Mouse (Mus musculus): ENCODE data around the gene Ogfod1.

The Ogfod1 gene

DNA sequence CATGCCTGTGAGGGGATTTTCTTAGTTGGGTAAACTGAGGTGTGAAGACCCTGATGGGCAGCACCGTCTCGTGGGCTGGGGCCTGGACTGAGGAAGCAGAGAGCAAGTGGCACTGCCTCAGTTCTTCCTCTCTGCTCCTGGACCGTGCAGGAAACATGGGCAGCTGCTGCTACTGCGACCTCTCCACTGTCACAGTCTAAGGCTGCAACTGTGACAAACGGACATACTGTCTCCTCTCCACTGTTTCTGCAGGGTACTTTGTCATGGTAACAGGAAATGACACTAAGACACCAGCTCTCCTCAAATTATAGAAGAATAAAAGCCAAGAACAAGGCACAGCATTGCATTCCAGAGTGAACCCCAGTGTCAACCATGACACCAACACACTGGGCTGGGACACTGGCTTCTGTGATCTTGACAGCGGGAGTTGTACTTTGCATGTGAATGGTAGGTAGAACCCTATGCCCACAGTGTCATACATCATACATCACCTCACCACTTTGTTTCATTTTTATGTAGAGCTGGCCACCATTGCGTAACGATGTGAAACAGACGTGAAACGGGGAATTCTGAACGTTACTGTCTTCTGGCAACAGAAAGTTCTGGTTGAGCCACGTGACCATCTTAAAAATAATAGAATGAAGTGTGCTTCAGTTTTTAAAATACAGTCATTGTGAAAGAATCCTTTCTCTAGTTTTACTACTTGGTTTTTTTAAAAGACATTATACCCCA lies 39.6 kb downstream of the Ogfod1 start:
- no peak for DNase-seq

DNA sequence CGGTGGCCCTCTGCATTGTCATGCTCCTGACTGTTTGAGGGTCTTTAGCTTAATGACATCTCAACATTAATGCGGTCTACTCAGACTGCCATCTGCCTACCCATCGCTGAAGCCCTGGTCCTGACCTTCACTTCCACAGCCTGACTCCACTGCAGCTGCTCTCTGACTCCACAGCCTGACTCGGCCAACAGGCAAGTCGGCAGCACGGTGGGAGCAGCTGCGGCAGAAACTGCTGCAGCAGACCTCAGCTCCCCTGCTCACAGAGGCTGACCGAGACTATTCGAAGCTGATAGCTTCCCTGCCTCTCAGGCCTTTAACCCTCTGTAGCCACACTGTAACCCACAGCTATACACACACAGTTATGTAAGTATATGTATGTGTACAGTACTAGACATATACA lies 51.0 kb downstream of the Ogfod1 start:
- no peak for DNase-seq

DNA sequence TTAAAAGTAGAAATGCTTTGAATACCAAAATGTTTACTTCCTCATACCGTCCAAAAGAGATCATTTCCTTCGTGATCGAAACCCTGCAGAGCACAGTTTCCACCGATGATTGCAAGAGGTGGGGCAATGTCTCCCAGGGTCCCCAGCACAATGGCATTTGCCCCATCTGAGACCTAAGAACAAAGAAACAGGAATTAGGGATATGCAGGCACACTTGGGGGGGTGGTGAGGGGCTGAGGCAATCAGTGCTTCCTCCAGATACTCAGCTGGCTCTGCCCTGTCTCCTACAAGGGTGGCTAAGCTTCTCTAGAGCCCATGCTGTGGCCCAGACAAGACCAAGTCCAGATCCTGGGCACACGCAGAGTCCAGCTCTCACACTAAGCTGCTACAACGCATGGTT lies 52.7 kb downstream of the Ogfod1 start:
- DNase-seq: no peak

DNA sequence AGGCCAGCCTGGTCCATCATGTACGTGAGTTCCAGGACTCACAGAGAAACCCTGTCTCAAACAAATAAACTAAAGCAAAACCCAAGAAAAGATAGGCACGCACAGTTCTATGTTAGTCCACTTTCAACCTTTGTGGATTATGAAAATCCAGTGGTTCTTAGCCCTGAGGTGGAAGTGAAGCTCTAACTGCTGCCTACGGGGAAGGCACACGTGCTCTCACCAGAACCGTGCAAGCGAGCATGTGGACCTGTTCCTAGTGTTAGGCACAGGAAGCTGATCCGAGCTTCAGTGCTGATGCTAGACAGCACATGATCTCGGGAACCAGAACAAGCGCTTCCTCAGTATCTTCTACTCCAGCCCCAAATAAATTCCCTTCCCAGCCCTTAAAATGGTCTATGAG lies 55.9 kb downstream of the Ogfod1 start:
- no peak for DNase-seq

DNA sequence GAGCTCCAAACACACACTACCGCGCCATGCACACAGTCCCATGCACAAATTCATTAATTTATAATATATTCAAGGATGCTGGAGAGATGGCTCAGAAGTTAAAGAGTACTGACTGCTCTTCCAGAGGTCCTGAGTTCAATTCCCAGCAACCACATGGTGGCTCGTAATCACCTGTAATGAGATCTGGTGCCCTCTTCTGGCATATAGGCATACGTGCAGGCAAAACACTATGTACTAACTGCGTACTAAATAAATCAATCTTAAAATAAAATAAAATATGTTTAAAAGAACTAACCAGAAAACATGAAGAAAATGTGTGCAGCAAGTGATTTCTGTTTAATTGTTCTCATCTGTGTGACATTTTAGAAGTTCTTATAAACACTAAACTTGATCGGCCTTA lies 57.3 kb downstream of the Ogfod1 start:
- no peak for DNase-seq

DNA sequence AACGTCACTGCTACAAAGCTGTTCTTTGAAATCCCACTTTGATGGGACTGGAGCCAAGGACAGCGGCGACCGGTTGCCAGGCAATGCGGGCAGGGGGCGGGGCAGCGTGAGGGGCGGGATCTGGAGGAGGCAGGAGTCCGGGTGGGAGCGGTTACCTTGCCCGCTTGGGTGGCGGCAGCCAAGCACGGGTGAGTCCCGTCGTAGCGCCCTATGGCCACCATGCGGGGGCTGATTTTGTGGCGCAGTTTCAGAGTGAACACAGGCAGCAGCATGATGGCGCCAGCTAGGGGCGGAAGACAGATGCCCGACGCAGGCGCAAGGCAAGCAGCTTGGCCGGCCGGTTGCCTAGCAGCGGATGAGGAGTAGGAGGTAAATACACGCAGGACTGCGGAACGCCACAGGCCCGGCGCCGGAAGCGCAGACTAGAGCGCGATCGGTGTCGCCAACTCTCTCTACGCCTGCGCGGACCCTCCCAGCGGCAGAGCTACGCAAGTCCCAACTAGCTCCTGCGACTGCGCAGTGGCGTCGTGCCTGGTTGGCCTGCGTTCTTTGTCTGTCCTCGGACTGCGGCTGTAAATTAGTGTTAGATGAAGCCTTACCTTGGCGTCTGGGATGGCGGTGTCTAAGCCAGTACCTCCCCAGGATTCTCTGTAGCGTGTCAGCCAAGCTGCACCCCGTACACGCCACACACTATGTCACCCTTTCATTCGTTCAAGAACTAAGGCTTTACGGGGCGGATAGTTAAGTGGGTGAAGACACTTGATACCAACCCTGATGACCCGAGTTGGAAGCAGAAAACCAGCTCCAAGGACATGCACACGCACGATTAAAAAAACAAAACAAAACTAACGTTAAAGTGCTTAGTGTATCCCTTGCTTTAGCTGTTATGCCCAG lies 61.3 kb downstream of the Ogfod1 start, which contains the start of gene Bbs2:
TSS of gene Bbs2 (minus strand) at position 848 of the 894 bp plus-strand sequence.
- peak; percentile 98 for DNase-seq

DNA sequence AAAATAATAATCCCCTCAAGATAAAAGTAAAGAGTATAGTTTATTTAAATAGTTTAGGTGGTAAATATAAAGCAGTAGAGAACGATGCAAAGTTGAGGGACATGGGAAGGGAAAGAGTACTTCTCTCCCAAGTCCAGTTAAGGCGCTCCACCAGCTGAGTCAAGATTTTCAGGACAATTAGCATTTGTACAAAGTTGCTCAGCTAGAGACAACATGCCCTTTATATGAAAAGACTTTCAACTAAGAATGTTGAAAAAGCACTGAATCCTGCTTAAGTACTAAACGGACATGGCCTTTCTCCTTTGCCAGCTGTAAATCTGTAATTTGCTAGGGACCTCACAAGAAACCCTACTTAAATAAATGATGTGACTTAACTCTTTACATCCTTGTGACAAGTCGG lies 62.0 kb downstream of the Ogfod1 start:
- DNase-seq: no peak

DNA sequence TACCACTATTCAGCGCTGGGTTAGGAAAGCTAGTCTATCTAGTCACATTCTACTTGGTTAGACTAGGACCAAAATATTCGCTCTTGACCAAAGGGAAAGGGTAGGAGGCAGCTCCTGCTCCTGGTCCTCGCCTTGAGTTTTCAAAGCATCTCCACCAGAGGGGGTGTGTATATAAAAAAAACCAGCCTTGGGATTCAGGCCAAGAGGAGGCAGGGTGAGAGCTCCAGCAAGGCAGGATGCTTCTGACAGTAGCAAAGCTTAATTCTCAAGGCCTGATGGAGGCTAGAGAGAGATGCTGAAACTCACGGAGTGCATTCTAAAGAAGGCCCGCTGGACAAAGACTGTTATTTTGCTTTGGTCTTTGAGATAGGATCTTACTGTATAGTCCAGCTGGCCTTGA lies 67.1 kb downstream of the Ogfod1 start:
- DNase-seq: no peak

DNA sequence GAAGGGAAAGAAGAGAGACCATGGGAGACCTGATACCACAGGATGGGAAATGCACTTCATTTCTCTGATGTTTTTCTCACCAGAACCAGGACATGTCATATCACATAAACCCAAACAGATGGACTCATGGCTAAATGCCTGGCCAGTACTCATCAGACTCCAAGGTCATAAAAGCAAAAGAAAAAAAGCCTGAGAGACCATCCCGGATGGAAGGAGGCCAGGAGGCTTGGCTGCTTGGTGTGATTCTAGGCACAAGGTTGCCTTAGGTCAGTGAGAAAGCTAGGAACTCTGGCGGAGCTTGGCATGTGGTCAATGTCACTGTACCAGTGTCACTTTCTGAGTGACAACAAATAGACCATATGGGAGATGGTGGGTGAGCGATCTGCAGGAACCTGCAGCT lies 70.9 kb downstream of the Ogfod1 start:
- no peak for DNase-seq

DNA sequence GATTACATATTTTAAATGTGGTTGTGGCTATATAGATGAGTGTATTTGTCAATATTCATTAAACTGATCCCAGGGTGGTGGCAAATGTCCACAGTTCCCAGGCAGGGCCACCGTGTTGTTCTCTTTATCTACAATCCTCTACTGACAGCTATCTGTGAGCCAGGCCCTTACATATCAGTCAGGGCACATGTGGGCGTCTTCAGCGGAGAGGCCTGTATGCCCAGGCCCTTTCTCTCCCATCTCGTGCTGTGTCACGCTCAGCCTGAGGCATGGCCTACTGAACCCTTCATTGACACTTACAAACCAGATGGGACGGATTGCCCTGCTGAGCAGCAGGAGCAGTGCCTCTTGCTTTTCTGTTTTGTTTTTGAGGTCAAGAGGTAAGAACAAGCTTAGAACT lies 72.4 kb downstream of the Ogfod1 start:
- peak; percentile 86 for DNase-seq

DNA sequence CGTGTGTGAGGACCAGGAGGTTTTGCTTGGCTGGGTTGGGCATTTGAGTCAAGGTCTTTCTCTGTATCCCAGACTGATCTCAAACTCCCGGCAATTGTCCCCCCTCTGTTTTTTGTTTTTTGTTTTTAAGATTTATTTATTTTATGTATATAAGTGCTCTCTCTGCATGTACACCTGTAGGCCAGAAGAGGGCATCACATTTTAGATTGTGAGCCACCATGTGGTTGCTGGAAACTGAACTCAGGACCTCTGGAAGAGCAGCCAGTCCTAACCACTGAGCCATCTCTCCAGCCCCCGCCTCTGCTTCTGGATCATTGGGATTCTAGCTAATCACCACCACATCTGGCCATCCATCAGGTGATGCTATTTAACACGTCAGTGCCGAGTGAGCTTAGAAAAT lies 72.8 kb downstream of the Ogfod1 start:
- DNase-seq: peak; percentile 20

DNA sequence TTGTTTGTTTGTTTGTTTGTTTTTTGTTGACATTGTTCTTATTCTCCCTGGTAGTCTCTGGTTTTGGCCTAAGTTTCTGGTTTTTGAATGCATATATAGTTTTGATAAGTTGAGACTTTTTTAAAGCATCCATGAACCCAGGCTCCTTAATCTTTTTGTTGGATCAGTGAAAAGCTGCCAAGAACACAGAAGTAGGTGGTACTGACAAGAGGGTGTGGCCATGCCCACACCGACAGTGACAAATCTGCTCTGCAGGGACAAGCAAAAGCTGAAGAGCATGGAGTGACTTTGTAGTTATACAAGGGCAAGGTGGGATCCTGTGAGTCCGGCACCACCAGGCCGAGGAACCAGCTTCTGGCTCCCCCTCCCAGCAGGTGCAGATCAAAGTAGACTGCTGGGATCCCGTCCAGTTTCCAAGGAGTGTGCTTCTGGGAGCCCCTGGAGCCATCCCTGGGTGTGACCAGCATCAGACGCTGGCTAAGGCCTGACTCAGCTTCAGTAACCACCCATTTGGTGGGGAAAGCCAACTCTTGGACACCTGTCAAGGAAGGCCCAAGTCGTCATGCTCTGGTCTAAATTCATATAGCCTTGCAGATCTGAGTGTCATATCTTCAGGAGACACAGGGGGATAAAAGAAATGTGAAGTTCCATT lies 73.7 kb downstream of the Ogfod1 start:
- peak; percentile 52 for DNase-seq

DNA sequence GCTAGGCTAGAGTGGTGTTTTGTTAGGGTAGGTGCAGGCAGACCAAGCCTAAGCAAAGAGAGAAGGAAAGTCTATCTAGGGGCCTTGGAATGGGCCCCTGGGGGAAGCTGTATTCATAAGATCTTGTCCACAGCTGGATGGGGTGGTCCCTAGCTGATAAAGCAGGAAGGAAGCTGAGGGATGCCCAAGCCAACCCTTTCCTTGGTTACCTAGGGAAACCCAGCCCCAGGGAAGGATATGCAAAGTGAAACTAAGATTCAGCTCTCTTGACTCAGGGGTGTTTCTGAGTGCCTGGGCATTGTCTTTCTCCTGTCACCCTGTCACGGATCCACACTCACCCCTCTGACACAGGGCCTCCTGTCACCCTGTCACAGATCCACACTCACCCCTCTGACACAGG lies 76.4 kb downstream of the Ogfod1 start:
- DNase-seq: no peak

DNA sequence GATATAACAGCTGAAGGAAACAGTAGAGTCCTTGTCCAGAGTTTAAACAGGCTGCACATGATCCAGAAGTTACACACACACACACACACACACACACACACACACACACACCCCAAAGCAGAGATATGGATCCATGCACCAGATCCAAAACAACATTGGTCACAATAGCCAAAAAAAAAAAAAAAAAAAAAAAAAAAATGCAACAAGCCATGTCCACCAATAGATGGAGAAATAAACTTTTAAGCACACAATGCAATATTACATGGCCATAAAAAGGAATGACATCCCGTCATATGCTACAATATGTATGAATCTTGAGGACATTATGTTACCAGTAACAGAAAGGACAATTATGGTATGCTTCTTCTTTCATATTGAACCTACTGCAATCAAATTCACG lies 77.0 kb downstream of the Ogfod1 start:
- DNase-seq: no peak

All from liver (tissue).